Mouse (Mus musculus): Measurements from ENCODE around the gene Rdx. TPM values are rescaled to one million over a fixed set of nuclear protein-coding genes. Genes with fewer than 3 reads are reported as not detected.

Rdx gene
- total RNA-seq, 2 experiments from 2014 or later = 52.6 to 53.2 TPM

DNA sequence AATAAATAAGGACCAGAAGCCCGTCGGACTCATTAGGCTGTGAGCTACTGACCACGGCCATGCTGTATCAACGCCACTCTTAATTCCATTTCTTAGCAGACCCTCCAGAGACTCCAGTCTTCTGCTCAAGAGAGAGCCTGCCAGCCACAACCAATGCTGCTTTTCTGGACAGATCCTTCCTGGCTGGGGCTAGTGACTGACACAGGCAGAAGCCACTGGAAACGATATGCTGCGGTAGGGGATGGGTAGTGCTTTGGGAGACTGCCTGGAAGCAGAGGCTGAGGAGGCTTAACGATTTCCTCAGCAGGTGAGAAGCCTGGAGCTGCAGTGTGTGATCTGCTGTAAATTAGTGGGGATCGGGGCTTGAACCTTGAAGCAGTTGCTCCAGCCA is 57.2 kb downstream of the Rdx start:
- no peak for DNase-seq (ENCODE audit: extremely low spot score in 1 of 2, low spot score in 1 of 2)

DNA sequence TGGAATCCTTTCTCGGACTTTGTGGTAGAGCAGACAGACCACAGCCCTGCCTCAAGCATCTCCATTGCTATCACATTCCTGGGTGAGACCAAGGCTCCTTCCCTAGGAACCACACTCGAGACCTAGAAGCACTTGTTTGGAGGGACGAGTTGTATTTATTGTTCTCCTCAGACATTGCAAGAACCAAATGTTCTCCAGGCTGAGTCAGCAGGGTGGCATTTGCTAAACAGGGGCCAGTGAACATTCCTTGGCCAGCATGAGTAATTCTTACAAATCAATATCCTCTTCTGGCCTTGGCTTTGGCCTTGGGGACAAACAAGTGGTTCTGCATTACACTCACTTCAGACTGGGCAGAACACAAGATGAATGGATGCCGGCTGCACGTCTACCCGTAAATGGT is 58.5 kb downstream of the Rdx start:
- DNase-seq (ENCODE audit: extremely low spot score in 1 of 2, low spot score in 1 of 2) = no peak

GRCm38 (mm10) chr9:52107161-52107560 is 60.2 kb downstream of the Rdx start:
- no peak for DNase-seq (ENCODE audit: extremely low spot score in 1 of 2, low spot score in 1 of 2)

DNA sequence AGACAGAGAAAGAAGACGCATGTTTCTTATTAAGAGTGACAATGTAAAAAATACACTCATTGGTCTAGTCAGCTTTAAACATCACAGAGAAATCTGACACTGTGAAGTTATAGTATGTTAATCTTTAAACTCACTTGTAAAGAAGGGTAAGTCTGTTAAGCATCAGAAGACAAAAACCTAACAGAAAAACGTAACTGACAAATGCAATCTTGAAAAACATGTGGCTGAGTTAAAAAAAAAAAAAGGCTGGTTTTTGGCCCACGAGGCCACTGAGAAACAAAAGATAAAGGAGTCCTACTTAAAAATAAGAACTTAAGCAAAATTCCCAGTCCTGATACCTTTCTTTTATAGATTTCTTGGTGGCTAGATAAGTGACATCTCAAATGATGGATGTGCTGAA is 63.8 kb downstream of the Rdx start:
- DNase-seq (ENCODE audit: extremely low spot score in 1 of 2, low spot score in 1 of 2) = no peak

- no peak for DNase-seq (ENCODE audit: extremely low spot score in 1 of 2, low spot score in 1 of 2)
These were observed 66.1 kb downstream of the Rdx start for GRCm38 (mm10) chr9:52113091-52113490.

DNA sequence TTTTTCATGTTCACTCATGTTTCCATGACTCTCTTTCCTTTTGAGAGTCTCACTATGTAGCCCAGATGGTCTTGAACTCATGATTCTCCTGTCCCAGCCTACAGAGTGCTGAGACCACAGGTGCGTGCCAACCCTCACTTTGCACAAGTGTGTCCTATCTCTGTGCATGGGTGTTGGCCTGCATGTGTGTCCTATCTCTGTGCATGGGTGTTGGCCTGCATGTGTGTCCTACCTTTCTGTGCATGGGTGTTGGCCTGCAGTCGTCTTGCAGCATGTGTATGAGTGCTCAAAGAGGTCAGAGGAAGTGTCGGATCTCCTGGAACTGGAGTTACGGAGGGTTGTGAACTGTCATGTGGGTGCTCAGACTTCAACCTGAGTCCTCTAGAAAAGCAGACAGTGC is 72.2 kb downstream of the Rdx start:
- no peak for DNase-seq (ENCODE audit: extremely low spot score in 1 of 2, low spot score in 1 of 2)

DNA sequence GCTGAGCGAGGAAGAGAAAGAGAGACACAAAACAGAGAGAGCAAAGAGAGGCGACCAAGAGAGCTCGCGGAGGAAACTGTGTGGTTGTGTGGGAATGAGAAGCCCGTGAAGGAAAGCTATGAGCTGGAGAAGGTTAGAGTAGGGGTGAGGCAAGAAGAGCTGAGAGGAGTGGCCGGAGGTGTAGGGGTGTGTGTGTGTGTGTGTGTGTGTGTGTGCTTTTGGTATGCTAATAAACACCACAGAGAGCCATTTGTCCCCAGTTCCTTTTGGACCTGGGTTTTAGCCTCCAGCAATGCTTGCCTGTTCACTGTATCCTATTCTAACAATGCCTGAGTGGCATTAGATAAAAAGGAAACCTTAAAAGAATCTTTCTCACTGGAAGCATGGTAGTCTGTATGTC is 78.3 kb downstream of the Rdx start:
- no peak for DNase-seq (ENCODE audit: extremely low spot score in 1 of 2, low spot score in 1 of 2)

DNA sequence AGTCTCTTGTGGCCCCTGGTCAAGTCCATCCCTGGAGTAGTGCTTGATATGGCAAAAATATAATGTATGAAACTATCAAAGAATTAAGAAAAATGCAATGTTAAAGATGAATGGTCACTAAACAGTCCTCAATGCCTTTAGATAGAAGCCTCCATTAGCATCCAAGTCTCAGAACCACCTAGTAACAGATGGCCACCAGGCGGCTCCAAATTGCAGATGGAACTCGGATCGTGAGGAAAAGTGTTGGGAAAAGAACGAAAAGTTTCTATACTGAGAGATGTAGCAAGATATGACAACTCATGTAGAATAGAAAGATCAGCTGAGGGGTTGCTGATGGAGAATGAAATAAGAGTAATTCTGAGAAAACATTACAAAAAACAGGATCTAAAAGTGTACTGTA is 83.4 kb downstream of the Rdx start:
- DNase-seq (ENCODE audit: extremely low spot score in 1 of 2, low spot score in 1 of 2) = peak in 1 of 2 experiments; percentile 33

- DNase-seq (ENCODE audit: extremely low spot score in 1 of 2, low spot score in 1 of 2) = no peak
These were observed 85.8 kb downstream of the Rdx start for GRCm38 (mm10) chr9:52132771-52133170.

Small RNA genes within 50 kb of the gene (microRNA-seq; reads per million reads assigned to microRNA genes)
- gene Gm27686 (0 reads per million in 2 experiments), gene Mir6244 (0 reads per million in 2 experiments)

Other genes starting within 250 kb of the Rdx start
- gene Fdx1, start 83.6 kb upstream of the Rdx start, total RNA-seq (2021) = 10 to 100 TPM; 15.8 to 22.7 TPM
- 10 to 100 TPM in 1 of 2 experiments, 1 to 10 TPM in 1; 9.2 to 10.4 TPM for gene Zc3h12c, start 121.4 kb downstream of the Rdx start, total RNA-seq (2021)